Mouse (Mus musculus) heart, postnatal 0 days (tissue): ENCODE measurements around the gene Nolc1.
"Not testable (repeated sequence)": the region's sequence is repeated elsewhere in the genome, so short reads cannot be mapped to it uniquely, and the experiment has no call there.

Source experiments
- CTCF ChIP-seq: IDR thresholded peaks from 2 replicates; pipeline ENCODE4 v1.5.1; 2016; ENCODE audit warnings: antibody characterized with exemption, control low read depth, low read depth
- EP300 ChIP-seq: IDR thresholded peaks from 2 replicates; pipeline ENCODE4 v1.6.1; 2016; ENCODE audit warnings: antibody characterized with exemption, low read depth

GRCm38 (mm10) chr19:46129737-46130136, 54.1 kb downstream of the Nolc1 start:
- TF ChIP-seq CTCF, EP300: not testable (repeated sequence)
